Mouse (Mus musculus) cortical plate, adult 2 months (tissue): ENCODE measurements around the gene Klhl35.

Experiments
- CTCF ChIP-seq: fragments of 200-500 bp; IDR thresholded peaks from 2 replicates; pipeline ENCODE4 v1.5.1; 2011; ENCODE audit warnings: mild to moderate bottlenecking, control low read depth, low read length; ENCODE audit not compliant: insufficient read depth; ENCODE audit errors: extremely low read depth
- POLR2A ChIP-seq: fragments of 200-500 bp; IDR thresholded peaks from 2 replicates; pipeline ENCODE4 v1.6.1; 2011; ENCODE audit warnings: mild to moderate bottlenecking, low read length, control low read depth; ENCODE audit not compliant: insufficient read depth; ENCODE audit errors: extremely low read depth

DNA sequence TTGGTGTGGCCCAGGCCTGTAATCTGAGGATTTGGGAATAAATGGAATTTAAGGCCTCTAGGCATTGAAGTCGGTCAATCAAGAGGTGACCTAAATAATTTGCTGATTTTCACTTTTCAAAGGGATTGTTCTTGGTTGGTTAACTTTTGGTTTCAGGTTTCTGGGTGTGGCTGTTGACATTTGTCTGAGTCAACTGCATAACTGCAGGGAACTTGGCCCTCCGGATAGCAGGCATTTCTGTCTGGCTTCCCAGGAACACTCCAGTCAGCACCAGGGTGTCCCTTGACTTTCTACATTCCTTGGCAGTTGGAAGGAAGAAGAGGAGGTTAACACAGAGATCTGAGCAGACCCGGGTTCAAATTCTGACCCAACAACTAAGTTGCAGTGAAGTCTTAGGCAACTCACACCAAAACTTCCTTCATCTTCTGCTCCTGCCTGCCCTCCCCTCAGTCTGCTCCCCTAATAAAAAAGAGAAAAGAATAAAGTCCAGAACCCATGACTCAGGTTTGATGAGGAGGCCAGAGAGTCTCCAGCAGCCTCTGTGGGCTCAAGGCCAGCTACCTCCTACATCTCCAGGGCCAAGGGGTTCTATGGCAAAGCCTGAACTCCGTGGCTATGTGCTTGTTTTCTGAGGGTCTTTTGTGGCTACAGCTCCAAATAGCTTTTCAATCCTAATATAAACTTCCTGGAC, 53.3 kb downstream of the Klhl35 start:
- no peak for TF ChIP-seq CTCF
- TF ChIP-seq POLR2A = no peak
